In genomic region chr1:171777026-171777425, GRCm38 (mm10) we compare ENCODE assay signal across 15 mouse cellular contexts.
"Had no signal": no experiment of that assay in that cellular context is flagged by ENCODE, and none has a peak within 500 bp of the region (broad histone marks: within the 10 kb centered on the region; RNA-seq: fewer than 3 reads in every experiment).

No protein-coding gene starts in this region.

- H3K9me3 ChIP-seq: limb, embryonic 13.5 days; liver, embryonic 15.5 days; neural tube, embryonic 12.5 days had no signal

- H3K9ac ChIP-seq: limb, embryonic 13.5 days; liver, embryonic 15.5 days; neural tube, embryonic 12.5 days had no signal

- ATAC-seq: lung, postnatal 0 days had no signal

- H3K4me1 ChIP-seq: limb, embryonic 13.5 days; neural tube, embryonic 12.5 days had no signal

- H3K27ac ChIP-seq: layer of hippocampus, adult 2 months; limb, embryonic 13.5 days; liver, embryonic 15.5 days; neural tube, embryonic 12.5 days had no signal

- H3K27me3 ChIP-seq: limb, embryonic 13.5 days; liver, embryonic 15.5 days; neural tube, embryonic 12.5 days had no signal

- H3K36me3 ChIP-seq: limb, embryonic 13.5 days; liver, embryonic 15.5 days; neural tube, embryonic 12.5 days had no signal

- H3K4me2 ChIP-seq: limb, embryonic 13.5 days; liver, embryonic 11.5 days; liver, embryonic 15.5 days; neural tube, embryonic 12.5 days had no signal

- DNase-seq: kidney, adult 18-20 months; kidney, postnatal 10 days; kidney, postnatal 4 days; left cerebral cortex, postnatal 4 days; lung, adult 2 months; lung, postnatal 4 days; midbrain, embryonic 14.5 days; right cerebral cortex, postnatal 4 days; spleen, adult 18-20 months had no signal

- H3K4me3 ChIP-seq: layer of hippocampus, adult 2 months; limb, embryonic 13.5 days; liver, embryonic 15.5 days; neural tube, embryonic 12.5 days had no signal
